Mouse (Mus musculus) spleen, adult 2 months (tissue): ENCODE data around the gene Reep1.

Experiments
- CTCF ChIP-seq: fragments of 200-500 bp; IDR thresholded peaks from 2 replicates; pipeline ENCODE4 v1.5.1; 2011; ENCODE audit warnings: mild to moderate bottlenecking, inconsistent platforms; ENCODE audit not compliant: insufficient read depth, insufficient read length, insufficient replicate concordance; ENCODE audit errors: extremely low read depth
- POLR2A ChIP-seq: fragments of 200-500 bp; IDR thresholded peaks from 2 replicates; pipeline ENCODE4 v1.6.1; 2011; ENCODE audit warnings: low read depth, low read length, inconsistent platforms

DNA sequence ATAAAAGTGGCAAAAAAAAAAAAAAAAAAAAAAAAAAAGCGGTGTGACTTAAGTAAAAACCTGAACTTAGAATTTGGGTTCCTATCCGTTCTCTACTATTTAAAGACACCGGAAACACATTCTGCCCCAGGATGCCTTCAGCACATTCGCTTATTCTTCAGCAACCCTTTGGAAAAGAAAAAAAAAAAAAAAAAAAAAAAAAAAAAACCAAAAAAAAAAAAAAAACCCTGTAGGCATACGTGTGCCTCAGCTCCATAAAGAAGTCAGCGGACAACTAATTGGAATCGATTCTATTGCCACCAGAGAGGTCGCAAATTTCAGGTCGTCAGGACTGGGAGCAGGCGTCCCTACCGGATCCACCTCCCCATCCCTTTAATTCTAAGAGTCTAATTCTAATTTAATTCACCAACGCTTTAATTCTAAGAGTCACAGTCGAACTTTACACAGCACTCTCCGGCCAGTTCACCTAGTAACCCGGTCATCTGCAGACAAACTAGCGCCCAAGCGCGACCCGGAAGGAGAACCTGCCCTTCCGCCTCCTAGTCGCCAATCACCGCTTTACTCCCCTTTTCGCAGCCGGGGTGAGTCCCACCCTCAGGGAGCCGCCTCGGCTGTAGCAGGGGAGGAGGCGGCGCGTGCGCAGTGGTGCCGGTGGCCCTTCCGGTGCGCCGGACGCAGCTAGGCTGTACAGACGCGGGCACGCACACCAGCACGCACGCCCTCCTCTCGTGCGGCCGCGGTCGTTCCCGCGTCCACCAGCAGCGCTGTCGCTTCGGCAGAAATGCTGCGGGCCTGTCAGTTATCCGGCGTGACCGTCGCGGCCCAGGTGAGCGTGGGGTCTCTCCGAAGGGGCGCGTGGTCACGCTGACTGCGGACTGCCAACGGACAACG is 123.6 kb downstream of the Reep1 start, which contains the start of gene Immt:
- TF ChIP-seq CTCF (no peak), POLR2A (peak; percentile 68)
